Mouse (Mus musculus) embryonic stem cell, embryonic (primary cell): ENCODE measurements at regions not wholly inside any gene's neighbourhood (a gene's known extent, or its start where the extent isn't known, plus 50 kb on each side); places are given as distances from the start of the nearest gene placed in this dataset.

Experiments used
- CTCF ChIA-PET, 4 experiments: fragments of 300-600 bp in 2 of 4; fragments of 350-600 bp in 2 of 4; sonication (Branson Sonifier 250); formaldehyde crosslinking; loops; one replicate each; lab custom pipeline; 2022; ENCODE audit warnings: inconsistent platforms in 2 of 4; lab: Charles Lee
- POLR2A ChIA-PET, 4 experiments: fragments of 300-600 bp in 2 of 4; fragments of 350-600 bp in 2 of 4; sonication (Branson Sonifier 250); formaldehyde crosslinking; loops; one replicate each; lab custom pipeline; 2022; ENCODE audit warnings: antibody characterized with exemption in 4 of 4, inconsistent platforms in 1 of 4; lab: Charles Lee

DNA sequence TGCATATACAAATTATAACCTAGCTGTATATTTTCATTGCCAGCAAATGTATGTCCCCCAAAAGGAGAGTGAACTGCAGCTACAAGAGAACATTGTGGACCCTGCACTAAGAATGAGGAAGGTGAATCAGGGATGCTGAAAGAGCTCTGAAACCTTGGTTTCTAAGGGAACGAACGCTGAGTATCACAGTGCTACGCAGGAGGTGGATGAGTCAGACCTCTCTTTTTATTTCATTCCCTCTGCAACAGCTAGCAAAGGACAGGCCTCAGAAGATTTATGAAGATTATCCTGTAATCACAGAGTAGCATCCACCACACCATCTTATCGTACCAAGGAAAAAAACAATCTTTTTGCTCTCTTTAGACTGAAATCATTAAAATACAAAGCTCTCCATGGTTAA is 50.2 kb upstream of the Ube3a start:
- CTCF ChIA-PET = interaction anchor here in 1 of 4 experiments (0.6 kb wide), 1 partner anchor 1342 kb away, joined by 3 read pairs; no protein-coding TSS in a partner anchor

More for the DNA sequence above, 50.2 kb upstream of the Ube3a start:
- POLR2A ChIA-PET = interaction anchor here in 1 of 4 experiments (1.2 kb wide), 1 partner anchor 50 kb away, joined by 3 read pairs; the partner anchor contains the start of gene Ube3a
